27 mouse cellular contexts compared by ENCODE assay signal in genomic region chr8:8416092-8416701, GRCm38 (mm10).
DNase-seq lines count a peak whose midpoint lies in the region; ATAC-seq lines count a peak whose summit lies in the region.
"Had no signal": no experiment of that assay in that cellular context is flagged by ENCODE, and none has a peak within 500 bp of the region (broad histone marks: within the 10 kb centered on the region; RNA-seq: fewer than 3 reads in every experiment).

No protein-coding gene starts in this region.

- no peak overlapping the region for H3K4me3 ChIP-seq in forebrain, embryonic 14.5 days (ENCODE audit: low read depth, low read length)
- no peak overlapping the region for H3K4me3 ChIP-seq in forebrain, embryonic 11.5 days (ENCODE audit: low read depth, low read length)
- H3K4me3 ChIP-seq in limb, embryonic 10.5 days: no peak overlapping the region
- H3K4me3 ChIP-seq: embryonic facial prominence, embryonic 15.5 days; heart, embryonic 12.5 days; hindbrain, embryonic 10.5 days; intestine, embryonic 15.5 days; liver, embryonic 13.5 days; midbrain, embryonic 15.5 days; neural tube, embryonic 12.5 days had no signal

- no peak overlapping the region for H3K4me2 ChIP-seq in forebrain, embryonic 14.5 days (ENCODE audit: low read length)
- no peak overlapping the region for H3K4me2 ChIP-seq in forebrain, embryonic 11.5 days (ENCODE audit: low read depth, low read length, severe bottlenecking)
- H3K4me2 ChIP-seq: embryonic facial prominence, embryonic 15.5 days; heart, embryonic 12.5 days; intestine, embryonic 15.5 days; liver, embryonic 13.5 days; midbrain, embryonic 15.5 days; neural tube, embryonic 12.5 days had no signal

- WGBS in forebrain, embryonic 14.5 days: 43% methylated on average over 10 of the region's 10 CpGs
- WGBS in forebrain, embryonic 11.5 days: 75% methylated on average over 10 of the region's 10 CpGs
- WGBS in limb, embryonic 10.5 days: 70% methylated on average over 10 of the region's 10 CpGs

- no peak overlapping the region for H3K9ac ChIP-seq in forebrain, embryonic 14.5 days (ENCODE audit: low read length)
- H3K9ac ChIP-seq in forebrain, embryonic 11.5 days (ENCODE audit: low read length): no peak overlapping the region
- H3K9ac ChIP-seq: embryonic facial prominence, embryonic 15.5 days; heart, embryonic 12.5 days; intestine, embryonic 15.5 days; liver, embryonic 13.5 days; midbrain, embryonic 15.5 days; neural tube, embryonic 12.5 days had no signal

- no peak overlapping the region for H3K27ac ChIP-seq in forebrain, embryonic 14.5 days (ENCODE audit: low read depth, low read length)
- H3K27ac ChIP-seq in forebrain, embryonic 11.5 days (ENCODE audit: low read depth, low read length): no peak overlapping the region
- 0 out of 2 replicates have a peak overlapping the region, but pooled peaks have one; percentile 6 for H3K27ac ChIP-seq in limb, embryonic 10.5 days
- H3K27ac ChIP-seq: embryonic facial prominence, embryonic 15.5 days; hindbrain, embryonic 10.5 days; intestine, embryonic 15.5 days; liver, embryonic 13.5 days; midbrain, embryonic 15.5 days; neural tube, embryonic 12.5 days had no signal

- peak; percentile 76; the same call in 1 of the 2 replicates for ATAC-seq in forebrain, embryonic 14.5 days
- ATAC-seq in forebrain, embryonic 11.5 days (replicated peaks; ENCODE audit: low FRiP score): no peak
- ATAC-seq: hindbrain, embryonic 16.5 days; intestine, embryonic 15.5 days; midbrain, embryonic 15.5 days had no signal

- no peaks in the 10 kb centered on the region for H3K4me1 ChIP-seq in forebrain, embryonic 14.5 days (ENCODE audit: control insufficient read depth, insufficient read depth, low read length)
- no peaks in the 10 kb centered on the region for H3K4me1 ChIP-seq in forebrain, embryonic 11.5 days (replicated peaks; ENCODE audit: control insufficient read depth, insufficient read depth, low read length)
- H3K4me1 ChIP-seq in limb, embryonic 10.5 days: 0 out of 2 replicates have a peak, but pooled peaks cover 3% of the 10 kb centered on the region
- H3K4me1 ChIP-seq: hindbrain, embryonic 10.5 days; intestine, embryonic 15.5 days; liver, embryonic 13.5 days; midbrain, embryonic 15.5 days; neural tube, embryonic 12.5 days had no signal

- no peaks in the 10 kb centered on the region for H3K9me3 ChIP-seq in forebrain, embryonic 14.5 days (replicated peaks; ENCODE audit: control insufficient read depth, low read length)
- no peaks in the 10 kb centered on the region for H3K9me3 ChIP-seq in forebrain, embryonic 11.5 days (ENCODE audit: control insufficient read depth, low read length)
- no peaks in the 10 kb centered on the region; the same call in 1 of the 2 replicates for H3K9me3 ChIP-seq in limb, embryonic 10.5 days (replicated peaks)
- H3K9me3 ChIP-seq: embryonic facial prominence, embryonic 15.5 days; heart, embryonic 12.5 days; hindbrain, embryonic 10.5 days; intestine, embryonic 15.5 days; liver, embryonic 13.5 days; midbrain, embryonic 15.5 days; neural tube, embryonic 12.5 days had no signal

- peak; percentile 73 for DNase-seq in forebrain, embryonic 14.5 days (ENCODE audit: low spot score)
- no peak for DNase-seq in forebrain, embryonic 11.5 days (ENCODE audit: low spot score)
- peak; percentile 30 for DNase-seq in layer of hippocampus, adult 9-11 months
- DNase-seq in layer of hippocampus, postnatal 25 days (ENCODE audit: extremely low spot score in 1 of 2, low spot score in 1 of 2): no peak
- DNase-seq in brain, adult 2 months (ENCODE audit: low read depth, low spot score): peak; percentile 35
- no peak for DNase-seq in limb, embryonic 10.5 days (ENCODE audit: low spot score)
- no peak for DNase-seq in MN1 (ENCODE audit: low spot score)
- DNase-seq: adrenal gland, adult 2 months; cerebellum, adult 18-20 months; cerebellum, postnatal 25 days; gastrocnemius, postnatal 10 days; heart, postnatal 10 days; kidney, adult 8-10 months; kidney, postnatal 10 days; liver, embryonic 13.5 days; lung, adult 2 months; lung, postnatal 14 days; right cerebral cortex, adult 18-20 months; thymus, adult 18-20 months; thymus, postnatal 36 days had no signal

- H3K27me3 ChIP-seq in forebrain, embryonic 14.5 days (replicated peaks; ENCODE audit: control insufficient read depth, insufficient read depth, low read length): no peaks in the 10 kb centered on the region
- H3K27me3 ChIP-seq in forebrain, embryonic 11.5 days (ENCODE audit: control insufficient read depth, insufficient read depth, low read length): no peaks in the 10 kb centered on the region
- no peaks in the 10 kb centered on the region for H3K27me3 ChIP-seq in limb, embryonic 10.5 days (ENCODE audit: low read depth, poor library complexity, severe bottlenecking)
- H3K27me3 ChIP-seq: embryonic facial prominence, embryonic 15.5 days; heart, embryonic 12.5 days; intestine, embryonic 15.5 days; liver, embryonic 13.5 days; midbrain, embryonic 15.5 days; neural tube, embryonic 12.5 days had no signal

- H3K36me3 ChIP-seq in forebrain, embryonic 14.5 days (ENCODE audit: control insufficient read depth, insufficient read depth, low read length): no peaks in the 10 kb centered on the region
- no peaks in the 10 kb centered on the region for H3K36me3 ChIP-seq in forebrain, embryonic 11.5 days (ENCODE audit: control insufficient read depth, insufficient read depth, low read length)
- no peaks in the 10 kb centered on the region for H3K36me3 ChIP-seq in limb, embryonic 10.5 days
- H3K36me3 ChIP-seq: embryonic facial prominence, embryonic 15.5 days; heart, embryonic 12.5 days; hindbrain, embryonic 10.5 days; intestine, embryonic 15.5 days; liver, embryonic 13.5 days; midbrain, embryonic 15.5 days; neural tube, embryonic 12.5 days had no signal

Comparison
In these comparisons a context has a peak if more than half of its experiments do, and no peak if none do; other contexts are left out.
1. DNase-seq: peak in forebrain, embryonic 14.5 days (single experiment), layer of hippocampus, adult 9-11 months (single experiment) and brain, adult 2 months (single experiment); none in forebrain, embryonic 11.5 days (single experiment), layer of hippocampus, postnatal 25 days (0 of 2), limb, embryonic 10.5 days (single experiment) and MN1 (single experiment).